Mouse (Mus musculus): ENCODE measurements at regions not wholly inside any gene's neighbourhood (a gene's known extent, or its start where the extent isn't known, plus 50 kb on each side); places are given as distances from the start of the nearest gene placed in this dataset.

GRCm38 (mm10) chr17:51683318-51683717, 149.8 kb downstream of the Satb1 start:
- no peak for DNase-seq

GRCm38 (mm10) chr17:51682368-51682767, 150.7 kb downstream of the Satb1 start:
- DNase-seq, result no peak

- no peak for DNase-seq
Measured at GRCm38 (mm10) chr17:51677451-51677850, 155.6 kb downstream of the Satb1 start.

GRCm38 (mm10) chr17:51658408-51658807, 174.7 kb downstream of the Satb1 start:
- no peak for DNase-seq

GRCm38 (mm10) chr17:51653881-51654280, 179.2 kb downstream of the Satb1 start:
- DNase-seq, result no peak

- no peak for DNase-seq
Measured at GRCm38 (mm10) chr17:51651880-51652279, 181.2 kb downstream of the Satb1 start.

GRCm38 (mm10) chr17:51649213-51649815, 183.8 kb downstream of the Satb1 start:
- DNase-seq, result no peak

GRCm38 (mm10) chr17:51646416-51646815, 186.7 kb downstream of the Satb1 start:
- DNase-seq, result no peak

GRCm38 (mm10) chr17:51645866-51646265, 187.2 kb downstream of the Satb1 start:
- DNase-seq, result no peak

GRCm38 (mm10) chr17:51642682-51643081, 190.4 kb downstream of the Satb1 start:
- no peak for DNase-seq

- no peak for DNase-seq
Measured at GRCm38 (mm10) chr17:51635913-51636312, 197.2 kb downstream of the Satb1 start.

GRCm38 (mm10) chr17:51631574-51631973, 201.5 kb downstream of the Satb1 start:
- no peak for DNase-seq

- DNase-seq, result no peak
Measured at GRCm38 (mm10) chr17:51620528-51620927, 212.6 kb downstream of the Satb1 start.

- no peak for DNase-seq
Measured at GRCm38 (mm10) chr17:51585263-51585662, 247.8 kb downstream of the Satb1 start.

GRCm38 (mm10) chr17:51583984-51584880, 248.9 kb downstream of the Satb1 start:
- DNase-seq, result no peak

- peak; percentile 75 for DNase-seq
Measured at GRCm38 (mm10) chr17:51583277-51583676, 249.8 kb downstream of the Satb1 start.

GRCm38 (mm10) chr17:51555854-51556253, 277.2 kb downstream of the Satb1 start:
- no peak for DNase-seq

GRCm38 (mm10) chr17:51554446-51554845, 278.6 kb downstream of the Satb1 start:
- no peak for DNase-seq

GRCm38 (mm10) chr17:51552277-51553015, 280.6 kb downstream of the Satb1 start:
- DNase-seq, result no peak

GRCm38 (mm10) chr17:51546999-51547398, 286.1 kb downstream of the Satb1 start:
- DNase-seq, result no peak

- DNase-seq, result no peak
Measured at GRCm38 (mm10) chr17:51542544-51542943, 290.5 kb downstream of the Satb1 start.

- peak; percentile 23 for DNase-seq
Measured at GRCm38 (mm10) chr17:51534678-51535077, 298.4 kb downstream of the Satb1 start.

GRCm38 (mm10) chr17:51534270-51534669, 298.8 kb downstream of the Satb1 start:
- DNase-seq, result no peak

GRCm38 (mm10) chr17:51528161-51528560, 304.9 kb downstream of the Satb1 start:
- DNase-seq, result peak; percentile 23
